Mouse (Mus musculus): ENCODE measurements at regions not wholly inside any gene's neighbourhood (a gene's known extent, or its start where the extent isn't known, plus 50 kb on each side); places are given as distances from the start of the nearest gene placed in this dataset.

DNA sequence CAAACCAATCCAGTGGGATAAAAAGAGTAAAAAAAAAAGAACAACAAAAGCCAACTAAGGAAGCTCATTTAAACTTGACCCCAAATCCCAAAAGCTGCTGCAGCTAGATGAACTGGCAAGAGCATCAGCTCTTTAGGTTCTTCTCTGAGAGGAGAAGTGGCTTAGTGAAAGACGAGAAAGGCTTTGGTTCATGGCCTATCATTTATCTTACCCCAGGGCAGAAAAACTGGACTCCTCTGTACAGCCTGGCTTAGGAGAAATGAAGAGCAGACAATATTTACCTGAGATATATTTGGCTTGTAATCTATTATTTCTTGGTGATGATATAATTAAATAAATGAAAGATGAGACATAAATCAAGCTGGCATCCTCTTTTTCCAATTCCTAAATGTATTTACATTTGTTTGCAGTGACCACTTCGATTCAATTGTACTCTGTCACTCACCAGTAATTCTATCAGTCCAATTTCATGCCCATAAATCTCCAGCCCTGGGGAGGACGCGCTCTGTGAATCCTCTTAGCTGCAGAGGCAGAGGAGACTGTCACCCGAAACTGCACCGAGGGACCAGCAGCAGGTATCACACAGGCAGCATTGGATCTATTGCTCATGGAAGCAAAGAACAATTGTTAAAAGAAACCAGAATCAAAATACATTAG lies 114.8 kb upstream of the Plpp4 start:
- H3K27me3 ChIP-seq, result no peaks in the 10 kb centered on the region
- TF ChIP-seq CTCF (IDR thresholded peaks at IDR 0.05), result no peak
- in situ Hi-C loops (cut with MboI; ENCODE audit: low pct_unique_long_range_greater_than_20kb), result no loop called here
- DNase-seq (ENCODE audit: low read depth, low spot score) (no peak), ATAC-seq (no peak)
- CTCF ChIA-PET, result no interaction called here
- POLR2A ChIA-PET, result no interaction called here

DNA sequence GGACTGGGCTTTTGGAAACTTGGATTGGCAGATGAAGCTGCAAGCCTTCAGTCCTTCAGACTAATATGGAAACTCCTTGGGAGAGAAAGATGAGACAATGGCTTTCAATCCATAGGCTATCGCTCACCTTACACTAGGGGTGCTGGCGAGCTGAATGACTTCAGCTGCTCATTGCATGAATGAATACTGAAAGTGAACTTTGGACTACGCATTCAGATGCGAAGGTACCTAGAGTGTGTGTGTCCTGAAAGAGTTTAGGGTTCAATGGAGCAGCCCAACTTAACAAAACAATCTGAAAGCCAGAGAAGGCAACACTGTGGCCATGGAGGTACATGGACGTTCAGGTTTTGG lies 114.3 kb upstream of the Plpp4 start:
- no peak for TF ChIP-seq CTCF (IDR thresholded peaks at IDR 0.05)
- ChIA-PET CTCF (no interaction called here), POLR2A (no interaction called here)
- ATAC-seq (no peak), DNase-seq (ENCODE audit: low read depth, low spot score) (no peak)
- in situ Hi-C loops (cut with MboI; ENCODE audit: low pct_unique_long_range_greater_than_20kb), result no loop called here
- H3K27me3 ChIP-seq, result no peaks in the 10 kb centered on the region

DNA sequence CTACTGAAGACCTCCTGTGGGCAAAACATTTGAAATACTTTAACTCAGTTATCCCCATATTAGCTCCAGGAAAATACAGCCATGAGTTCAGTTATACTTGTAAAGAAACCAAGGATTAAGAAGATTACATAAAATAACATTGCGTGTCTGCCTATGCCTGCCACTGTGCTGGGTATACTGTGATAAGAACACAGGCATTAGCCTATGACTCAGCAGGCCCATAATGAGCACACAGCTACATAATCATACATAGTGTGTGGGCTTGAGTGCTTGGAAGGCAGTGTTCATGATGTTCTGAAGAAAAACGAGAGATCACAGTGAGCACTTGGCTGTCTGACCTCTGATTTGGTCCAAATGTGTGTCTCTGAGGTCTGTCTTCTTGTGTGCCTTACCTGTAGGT lies 101.3 kb upstream of the Plpp4 start:
- in situ Hi-C loops (cut with MboI; ENCODE audit: low pct_unique_long_range_greater_than_20kb), result no loop called here
- no peak for TF ChIP-seq CTCF (IDR thresholded peaks at IDR 0.05)

DNA sequence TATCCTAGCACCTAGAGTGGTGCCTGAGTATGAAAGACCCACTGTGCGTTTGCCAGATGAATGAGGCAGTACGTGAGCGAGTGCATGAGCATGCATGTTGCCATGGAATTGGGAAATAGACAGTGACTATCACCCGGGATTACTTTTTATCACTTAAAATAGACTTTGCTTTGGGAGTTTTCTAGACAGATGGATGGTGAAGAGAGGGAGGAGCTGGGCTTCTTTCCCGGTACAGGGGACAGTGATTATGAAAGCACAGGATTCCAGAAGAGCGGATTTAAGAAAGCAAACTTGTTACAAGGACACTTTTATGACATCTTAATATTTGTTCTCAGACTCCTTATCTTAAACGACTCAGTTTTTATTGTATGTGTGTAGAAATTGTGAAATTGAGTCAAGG lies 86.9 kb upstream of the Plpp4 start:
- ATAC-seq (no peak), DNase-seq (ENCODE audit: low read depth, low spot score) (no peak)
- in situ Hi-C loops (cut with MboI; ENCODE audit: low pct_unique_long_range_greater_than_20kb), result no loop called here
- peaks cover 6% of the 10 kb centered on the region for H3K27me3 ChIP-seq
- no peak for TF ChIP-seq CTCF (IDR thresholded peaks at IDR 0.05)
- POLR2A ChIA-PET, result no interaction called here
- CTCF ChIA-PET, result no interaction called here

More for the DNA sequence above, 101.3 kb upstream of the Plpp4 start:
- peaks cover 5% of the 10 kb centered on the region for H3K27me3 ChIP-seq
- POLR2A ChIA-PET, result no interaction called here
- DNase-seq (ENCODE audit: low read depth, low spot score) (no peak), ATAC-seq (no peak)
- CTCF ChIA-PET, result no interaction called here

DNA sequence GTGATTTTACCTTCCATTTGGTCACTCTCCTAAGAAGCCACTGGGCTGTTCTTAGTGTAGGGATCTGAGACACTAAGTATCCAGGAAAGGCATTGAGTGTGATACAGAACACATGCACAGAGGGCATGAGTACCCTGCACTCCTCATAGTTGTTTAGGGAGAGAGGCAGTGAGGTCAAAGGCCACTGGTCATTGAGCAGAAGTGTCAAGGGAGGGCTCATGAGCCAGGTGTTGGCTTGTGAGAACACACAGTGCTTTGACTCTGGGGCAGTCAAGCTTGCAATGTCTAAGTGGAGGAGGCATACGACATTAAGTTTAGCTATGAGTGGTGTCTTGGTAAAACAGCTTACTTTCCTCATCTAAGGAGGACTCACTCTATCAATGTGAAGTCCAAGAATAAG lies 65.9 kb upstream of the Plpp4 start:
- H3K27me3 ChIP-seq, result no peaks in the 10 kb centered on the region
- POLR2A ChIA-PET, result interaction anchor here (0.6 kb wide), 1 partner anchor 44 kb away, joined by 3 read pairs; no protein-coding TSS in a partner anchor
- DNase-seq (ENCODE audit: low read depth, low spot score) (no peak), ATAC-seq (no peak)
- CTCF ChIA-PET, result no interaction called here
- in situ Hi-C loops (cut with MboI; ENCODE audit: low pct_unique_long_range_greater_than_20kb), result no loop called here
- no peak for TF ChIP-seq CTCF (IDR thresholded peaks at IDR 0.05)

DNA sequence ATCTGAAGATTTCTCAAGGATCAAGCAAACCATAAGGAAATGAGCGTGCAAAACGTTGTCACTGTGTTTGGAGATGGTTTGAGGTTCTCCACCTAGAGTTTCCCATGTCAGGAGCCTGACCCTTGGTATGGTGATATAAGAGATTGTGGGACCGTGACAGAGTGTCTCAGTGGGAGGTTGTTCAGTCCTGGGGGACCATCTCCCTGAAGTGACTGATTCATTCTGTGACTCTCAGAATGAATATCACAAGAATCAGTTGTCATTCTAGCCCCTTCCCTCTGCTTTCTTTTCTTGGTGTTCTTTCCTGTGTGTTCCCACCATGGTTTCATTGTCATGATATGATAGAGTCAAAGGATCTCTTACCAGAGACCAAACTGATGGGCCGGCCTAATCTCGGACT lies 49.8 kb upstream of the Plpp4 start:
- in situ Hi-C loops (cut with MboI; ENCODE audit: low pct_unique_long_range_greater_than_20kb), result no loop called here
- CTCF ChIA-PET, result no interaction called here
- ATAC-seq (no peak), DNase-seq (ENCODE audit: low read depth, low spot score) (no peak)
- H3K27me3 ChIP-seq, result peaks cover 6% of the 10 kb centered on the region
- POLR2A ChIA-PET, result no interaction called here
- no peak for TF ChIP-seq CTCF (IDR thresholded peaks at IDR 0.05)
